Mouse (Mus musculus) cerebellum, postnatal 14 days (tissue): ENCODE measurements at regions not wholly inside any gene's neighbourhood (a gene's known extent, or its start where the extent isn't known, plus 50 kb on each side); places are given as distances from the start of the nearest gene placed in this dataset.

Experiments used
- DNase-seq, 2 experiments: peaks; one replicate each; pipeline ENCODE4 v3.0.0; 2021; ENCODE audit warnings: mixed read lengths in 2 of 2

- DNase-seq = no peak
Observed at GRCm38 (mm10) chr16:76575281-76575680, 201.7 kb upstream of the Nrip1 start.

GRCm38 (mm10) chr16:76566220-76566619, 192.6 kb upstream of the Nrip1 start:
- no peak for DNase-seq

DNA sequence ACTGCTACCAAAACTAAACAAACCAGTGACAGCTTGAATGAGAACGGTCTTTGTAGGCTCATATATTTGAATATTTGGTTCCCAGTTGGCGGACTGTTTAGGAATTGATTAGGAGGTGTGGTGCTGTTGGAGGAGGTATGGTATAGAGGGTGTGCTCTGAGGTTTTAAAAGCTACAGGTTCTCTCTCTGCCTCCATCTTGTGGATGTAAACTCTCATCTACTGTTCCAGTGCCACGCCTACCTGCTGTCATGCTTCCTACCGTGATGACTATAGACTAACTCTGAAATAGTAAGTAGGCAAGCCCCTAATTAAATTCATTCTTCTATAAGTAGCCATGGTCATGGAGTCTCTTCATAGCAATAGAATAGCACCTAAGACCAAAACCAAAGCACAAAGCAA, 181.2 kb upstream of the Nrip1 start:
- DNase-seq = no peak

DNA sequence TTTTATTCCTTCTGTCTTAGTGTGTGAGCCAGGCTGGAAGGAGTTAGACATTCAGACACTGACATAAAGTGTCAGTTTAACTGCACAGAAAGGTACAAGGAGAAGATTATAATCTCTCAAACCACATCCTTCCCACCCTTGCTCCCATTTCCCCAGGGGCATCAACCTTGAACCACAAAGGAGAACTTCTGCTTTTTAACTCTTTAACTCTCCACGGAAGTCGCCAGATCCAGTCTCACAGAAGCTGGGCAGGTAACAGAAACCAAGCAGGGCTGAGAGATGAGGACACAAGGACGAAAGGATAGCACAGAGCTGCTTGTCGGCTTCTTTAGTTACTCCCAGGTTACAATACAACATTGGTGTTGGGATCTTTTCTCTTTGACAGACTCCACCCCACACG, 176.0 kb upstream of the Nrip1 start:
- DNase-seq = no peak

DNA sequence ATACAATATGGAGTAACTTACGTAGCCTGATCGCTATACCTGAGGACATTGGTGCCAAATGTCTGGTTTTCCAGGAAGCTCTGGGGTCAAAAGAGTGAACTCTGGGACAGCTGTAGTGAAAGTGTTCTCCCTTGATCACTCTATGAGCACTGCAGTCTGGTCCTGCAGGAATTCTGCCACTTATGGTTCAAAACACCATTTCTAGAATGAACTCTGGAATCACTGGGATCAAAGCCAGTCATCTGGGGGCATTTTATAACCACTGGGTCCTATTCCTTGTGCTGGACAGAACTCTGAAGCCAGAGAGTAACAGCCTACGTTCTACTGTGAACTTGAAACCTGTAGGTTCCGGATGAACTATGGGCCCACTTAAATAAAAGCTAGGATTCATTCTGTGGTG, 173.5 kb upstream of the Nrip1 start:
- no peak for DNase-seq

- no peak for DNase-seq
Observed at GRCm38 (mm10) chr16:76546632-76547031, 173.0 kb upstream of the Nrip1 start.

DNA sequence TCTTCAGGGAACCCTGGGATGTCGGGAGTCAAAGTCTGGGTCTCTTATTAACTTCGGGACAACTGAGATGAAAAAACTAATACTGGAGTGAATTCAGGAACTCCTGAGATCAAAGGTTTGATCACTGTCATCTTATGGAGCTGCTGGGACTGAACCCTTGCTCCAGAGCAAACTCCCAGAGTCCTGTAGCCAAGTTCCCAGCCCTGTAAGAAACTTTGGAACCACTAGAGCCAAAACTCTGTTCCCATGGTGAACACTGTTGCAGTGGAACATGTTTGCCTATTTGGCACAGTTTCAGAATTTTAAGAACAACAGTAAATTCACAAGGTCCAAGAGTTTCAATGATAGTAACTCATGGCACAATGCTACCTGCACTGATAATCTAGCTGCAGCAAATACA, 172.3 kb upstream of the Nrip1 start:
- DNase-seq = no peak

DNA sequence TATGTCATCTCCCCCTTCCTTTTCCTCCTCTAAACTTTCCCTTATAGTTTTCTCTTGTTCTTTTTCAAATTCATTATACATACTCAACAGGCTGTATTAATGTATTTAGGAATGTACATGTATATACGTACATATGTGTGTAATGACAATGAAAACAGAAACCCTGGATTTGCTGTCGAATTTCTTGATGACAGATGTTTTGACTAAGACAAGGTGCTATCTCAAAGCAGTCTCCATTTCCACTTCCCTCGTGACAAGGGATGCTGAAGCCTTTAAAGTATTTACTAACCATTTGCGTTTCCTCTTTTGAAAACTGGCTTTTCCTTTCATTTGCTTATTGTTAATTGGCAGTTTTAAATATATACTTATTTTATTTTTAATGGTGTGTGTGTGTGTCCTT, 171.3 kb upstream of the Nrip1 start:
- no peak for DNase-seq

DNA sequence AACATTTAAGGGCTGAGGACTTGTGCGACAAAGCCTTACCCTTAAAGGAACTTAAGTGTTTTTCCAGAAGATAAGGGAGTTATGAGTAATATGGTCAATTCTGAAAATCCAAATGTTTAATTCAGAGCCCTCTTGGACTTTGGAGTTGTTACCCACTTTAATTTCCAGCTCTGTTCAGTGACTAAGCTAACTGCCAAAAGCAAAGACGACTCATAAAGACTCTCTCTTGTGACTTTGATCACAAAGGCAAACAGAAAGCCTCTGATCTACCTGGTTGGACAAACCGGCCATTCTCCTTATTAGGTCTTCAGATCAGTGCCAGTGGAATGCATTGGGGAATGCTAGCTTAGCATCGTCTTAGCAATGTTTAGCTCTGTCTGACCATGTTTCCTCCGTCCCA, 167.3 kb upstream of the Nrip1 start:
- DNase-seq = no peak

DNA sequence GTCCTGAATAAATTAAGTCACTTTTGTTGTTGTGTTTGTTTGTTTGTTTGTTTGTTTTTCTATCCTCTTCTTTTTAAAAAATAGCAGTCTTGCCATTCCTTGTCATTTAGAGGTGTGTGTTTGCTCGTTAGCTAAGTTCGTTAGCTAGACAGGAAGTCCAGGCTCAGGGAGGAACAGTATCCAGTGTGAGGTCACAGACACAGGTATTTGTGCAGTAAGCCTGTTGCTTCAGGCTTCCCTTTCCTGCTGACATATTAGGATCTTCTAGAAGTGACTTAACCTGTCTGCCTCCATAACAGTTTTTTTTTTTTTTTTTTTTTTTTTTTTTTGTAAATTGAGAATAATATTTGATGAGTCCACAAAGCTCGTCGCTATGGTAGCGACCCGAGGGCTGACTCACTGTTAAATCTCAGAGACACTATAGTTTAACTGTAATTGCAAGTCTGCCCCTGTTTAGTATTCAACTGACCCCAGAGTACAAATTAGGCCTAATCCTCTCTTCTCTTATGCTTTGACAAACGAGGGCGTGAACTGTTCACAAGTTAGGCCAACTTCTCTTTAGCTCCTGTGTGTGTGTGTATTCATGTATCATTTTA, 166.8 kb upstream of the Nrip1 start:
- DNase-seq = no peak

DNA sequence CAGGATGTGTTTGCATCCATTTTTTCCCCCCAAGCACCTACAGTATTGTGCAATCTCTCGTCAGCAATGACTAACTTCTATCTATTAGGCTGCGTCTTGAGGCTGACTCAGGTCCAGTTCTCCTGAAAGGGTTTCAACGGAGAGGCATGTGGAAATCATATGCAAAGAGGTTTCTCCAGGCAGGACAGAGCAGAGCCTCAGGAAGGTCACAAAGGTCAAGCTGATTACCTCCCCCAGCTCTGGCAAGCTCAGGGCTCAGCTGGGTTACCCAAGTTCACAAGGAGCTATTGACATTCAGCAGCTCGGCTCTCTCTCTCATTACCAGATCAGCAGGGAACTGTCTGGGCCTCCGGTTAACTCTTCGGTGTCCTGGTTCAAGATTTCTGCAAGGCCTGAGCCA, 166.0 kb upstream of the Nrip1 start:
- DNase-seq = no peak

DNA sequence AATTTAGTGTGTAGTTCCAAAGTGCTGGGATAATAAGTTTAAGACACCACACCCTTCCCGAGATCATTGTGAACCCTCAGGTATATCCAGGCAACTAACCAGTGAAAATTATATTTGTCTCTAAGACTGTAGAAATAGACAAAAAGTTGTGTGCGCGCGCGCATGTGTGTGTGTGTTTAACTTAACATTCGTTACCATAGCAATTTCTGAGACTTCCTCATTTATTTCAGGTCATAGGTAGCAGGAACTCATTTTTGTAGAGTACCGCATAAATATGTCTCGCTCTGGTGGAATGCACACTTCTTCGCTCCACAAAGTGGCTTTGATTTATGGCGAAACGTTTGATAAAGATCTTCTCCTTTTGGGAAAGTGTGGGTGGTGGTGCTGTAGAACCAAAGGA, 164.2 kb upstream of the Nrip1 start:
- no peak for DNase-seq

GRCm38 (mm10) chr16:76532928-76533217, 159.2 kb upstream of the Nrip1 start:
- DNase-seq = no peak

DNA sequence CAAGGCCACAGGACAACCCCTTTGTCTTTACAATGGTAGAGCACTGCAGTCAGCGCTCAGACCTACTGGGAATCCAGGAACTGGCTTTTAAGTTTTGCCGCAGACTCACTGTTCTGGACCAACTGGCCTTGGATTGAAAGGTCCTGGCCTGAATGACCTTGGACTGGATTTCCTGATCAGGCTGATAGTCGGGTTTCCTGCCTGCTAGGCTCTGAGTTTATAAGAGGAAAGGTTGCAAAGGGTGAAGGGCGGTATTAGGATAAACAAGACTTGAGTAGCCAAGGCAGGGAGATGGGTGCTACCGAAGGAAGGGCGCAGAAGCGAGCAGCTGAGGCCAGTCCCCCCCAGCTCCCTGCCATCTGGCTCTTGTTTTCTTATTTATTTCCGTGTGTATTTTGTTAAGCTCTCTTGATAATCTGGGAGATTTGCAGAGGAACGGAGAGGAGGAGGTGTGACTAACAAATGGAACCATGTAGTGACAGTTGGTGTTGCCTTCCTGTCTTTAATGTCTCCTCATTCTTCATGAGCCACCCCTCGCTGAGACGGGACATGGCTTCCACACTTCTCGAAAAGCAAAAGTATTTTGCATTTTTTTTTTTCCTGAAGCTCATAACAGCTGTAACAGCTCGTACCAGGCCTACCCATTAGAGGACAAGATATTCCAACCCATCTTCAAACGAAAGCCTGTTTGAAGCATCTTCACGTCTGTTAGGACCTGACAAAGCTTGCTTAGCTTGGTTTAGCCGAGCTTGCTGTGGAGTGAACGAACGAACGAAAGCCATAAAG, 158.7 kb upstream of the Nrip1 start:
- no peak for DNase-seq

- DNase-seq = no peak
Observed at GRCm38 (mm10) chr16:76530886-76531285, 157.3 kb upstream of the Nrip1 start.

- DNase-seq = no peak
Observed at GRCm38 (mm10) chr16:76529613-76530012, 156.0 kb upstream of the Nrip1 start.

DNA sequence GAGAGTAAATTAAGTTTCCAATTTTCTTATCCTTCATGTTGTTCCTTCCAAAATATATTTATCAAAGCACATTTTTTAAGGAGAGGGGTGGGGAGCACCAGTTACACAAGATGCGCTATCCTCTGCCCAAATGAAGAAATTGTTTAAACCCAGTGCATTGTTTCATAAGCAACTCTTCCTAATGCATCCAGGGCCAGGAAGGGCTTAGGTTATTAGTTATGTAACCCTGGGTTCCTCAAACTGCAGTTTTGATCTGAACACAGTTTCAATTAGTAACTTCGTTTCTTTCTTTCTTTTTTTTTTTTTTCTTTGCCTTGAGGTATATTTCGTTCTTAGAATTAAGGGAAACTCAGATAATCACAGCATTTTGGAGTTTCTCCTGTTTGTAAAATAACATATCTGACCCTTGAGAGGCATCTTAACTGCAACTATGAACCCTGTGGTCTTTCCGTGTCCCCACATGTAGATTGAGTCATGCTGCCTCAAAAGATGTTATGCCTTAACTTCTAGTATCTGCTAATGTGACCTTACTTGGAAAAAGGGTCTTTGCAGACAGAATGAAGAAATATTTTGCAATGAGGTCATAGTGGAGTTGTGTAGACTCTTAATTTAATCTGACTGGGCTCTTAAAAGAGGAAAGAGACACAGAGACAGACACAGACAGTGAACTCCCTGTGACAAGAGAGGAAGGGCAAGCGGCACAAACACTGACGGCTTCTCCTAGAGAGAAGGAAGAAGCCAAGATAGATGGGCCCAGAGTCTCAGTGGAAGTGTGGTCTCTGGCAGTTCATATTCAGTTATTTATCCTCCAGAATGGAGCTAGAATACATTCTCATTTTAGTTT, 153.7 kb upstream of the Nrip1 start:
- DNase-seq = no peak

GRCm38 (mm10) chr16:76525563-76525962, 151.9 kb upstream of the Nrip1 start:
- DNase-seq = no peak

GRCm38 (mm10) chr16:76524921-76525320, 151.3 kb upstream of the Nrip1 start:
- no peak for DNase-seq

- no peak for DNase-seq
Observed at GRCm38 (mm10) chr16:76521142-76521541, 147.5 kb upstream of the Nrip1 start.

DNA sequence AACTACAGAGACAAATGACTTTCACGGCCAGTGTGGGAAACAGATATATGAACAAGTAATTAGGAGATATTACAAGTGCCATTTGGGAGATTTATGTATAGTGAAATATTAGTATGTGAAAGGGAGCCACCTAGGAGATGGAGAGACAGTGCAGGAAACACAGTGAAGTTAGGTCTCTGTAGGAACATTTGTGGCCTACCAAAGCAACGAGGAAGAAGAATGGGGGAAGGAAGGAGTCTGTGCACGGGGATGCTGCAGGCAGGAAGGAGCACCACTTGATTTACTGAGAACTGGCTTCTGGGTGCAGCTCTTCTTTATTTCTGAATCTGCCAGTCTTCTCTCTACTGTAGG, 147.0 kb upstream of the Nrip1 start:
- DNase-seq = no peak

DNA sequence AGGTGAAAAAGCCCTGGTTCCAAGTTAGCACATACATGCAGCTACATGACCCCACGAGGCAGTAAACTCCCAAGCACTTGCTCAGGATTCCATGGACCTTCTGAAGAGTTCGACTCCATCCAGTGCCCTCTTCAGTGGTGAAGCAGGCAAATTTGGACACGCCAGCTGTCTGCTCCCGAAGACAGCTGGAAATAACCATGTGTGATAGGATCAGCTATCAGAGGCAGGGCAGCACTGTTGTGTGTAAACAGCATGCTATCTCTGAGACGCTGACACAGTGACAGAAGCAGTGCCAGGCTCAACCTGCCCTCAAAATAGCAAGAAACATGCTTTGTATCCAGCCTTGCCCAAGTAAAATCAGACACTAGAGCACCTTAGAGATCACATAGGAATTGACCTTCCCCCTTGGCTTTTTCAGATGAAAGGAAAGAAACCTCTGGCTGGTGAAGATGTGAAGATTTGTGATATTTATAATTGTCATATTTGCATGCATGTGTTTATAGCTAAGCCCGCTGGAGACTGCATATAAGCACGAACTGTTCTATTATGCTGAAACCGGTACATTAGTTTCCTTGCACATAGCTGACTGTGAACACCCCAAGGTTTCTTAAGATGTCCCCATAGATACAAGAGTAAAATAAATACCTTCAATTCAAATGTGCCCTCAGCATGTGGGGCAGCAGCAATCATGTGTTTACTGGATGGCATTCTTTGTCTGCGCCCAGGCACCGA, 146.4 kb upstream of the Nrip1 start:
- DNase-seq = no peak

DNA sequence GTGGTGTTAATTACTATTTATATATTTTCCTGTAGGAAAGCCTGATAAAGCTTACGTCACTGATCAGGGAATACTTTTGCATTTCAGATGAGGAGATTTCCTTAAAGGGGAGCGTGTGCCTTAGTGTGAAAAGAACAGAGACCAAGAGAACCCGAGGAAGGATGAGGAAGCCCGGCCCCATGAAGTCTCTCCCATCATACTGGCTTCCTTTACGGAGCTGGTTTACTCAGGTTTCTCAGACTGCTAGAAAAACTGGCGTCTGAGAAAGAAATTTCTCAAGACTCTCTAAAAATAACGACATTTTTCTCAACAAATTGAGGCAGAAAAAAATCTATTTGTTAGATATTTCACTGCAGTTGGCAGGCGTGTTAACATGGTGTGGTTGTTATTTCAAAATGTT, 137.2 kb upstream of the Nrip1 start:
- DNase-seq = no peak
